Mouse (Mus musculus) neural tube, embryonic 12.5 days (tissue): ENCODE measurements around the gene 4930412O13Rik. TPM values are rescaled to one million over a fixed set of nuclear protein-coding genes. Genes with fewer than 3 reads are reported as not detected.

ENCODE experiments used
- ATAC-seq: fragments of 200-750 bp; cut with Nextera tagmentation; 2 replicates; pipeline ENCODE4 v1.8.0; 2017; ENCODE audit warnings: low read depth, mild to moderate bottlenecking, moderate TSS enrichment, moderate library complexity; ENCODE audit not compliant: low FRiP score
- H3K27ac ChIP-seq: fragments of 300-500 bp; sonication (generic); 2 replicates; pipeline ENCODE4 v1.5.1; 2016
- H3K27me3 ChIP-seq: fragments of 300-500 bp; sonication (generic); replicated peaks from 2 replicates; pipeline ENCODE4 v1.6.1; 2016; ENCODE audit warnings: mild to moderate bottlenecking
- H3K36me3 ChIP-seq: fragments of 300-500 bp; sonication (generic); 2 replicates; pipeline ENCODE4 v1.6.1; 2016; ENCODE audit warnings: mild to moderate bottlenecking
- H3K4me1 ChIP-seq: fragments of 300-500 bp; sonication (generic); 2 replicates; pipeline ENCODE4 v1.6.1; 2016
- H3K4me2 ChIP-seq: fragments of 300-500 bp; sonication (generic); replicated peaks from 2 replicates; pipeline ENCODE4 v1.6.1; 2016; ENCODE audit warnings: mild to moderate bottlenecking
- H3K4me3 ChIP-seq: fragments of 300-500 bp; sonication (generic); 2 replicates; pipeline ENCODE4 v1.5.1; 2016
- H3K9ac ChIP-seq: fragments of 300-500 bp; sonication (generic); 2 replicates; pipeline ENCODE4 v1.6.1; 2016; ENCODE audit warnings: mild to moderate bottlenecking
- H3K9me3 ChIP-seq: fragments of 300-500 bp; sonication (generic); 2 replicates; pipeline ENCODE4 v1.6.1; 2016; ENCODE audit warnings: mild to moderate bottlenecking
- WGBS: fragments of 180-500 bp; shearing (Covaris S2); methylation state at CpG from one replicate; pipeline ENCODE4 v1.1.7; 2016; 5-methylcytosine and 5-hydroxymethylcytosine counted together
- polyA plus RNA-seq: library from polyadenylated mRNA; unstranded; fragments of >200 nt; fragmentation: Nextera tagmentation; extraction: Ambion mirVana; gene quantifications from 2 replicates; pipeline ENCODE4 v1.2.1, GENCODE M21; 2016

The 4930412O13Rik gene
- polyA plus RNA-seq, 1 experiment from 2014 or later, result 0.23 TPM

DNA sequence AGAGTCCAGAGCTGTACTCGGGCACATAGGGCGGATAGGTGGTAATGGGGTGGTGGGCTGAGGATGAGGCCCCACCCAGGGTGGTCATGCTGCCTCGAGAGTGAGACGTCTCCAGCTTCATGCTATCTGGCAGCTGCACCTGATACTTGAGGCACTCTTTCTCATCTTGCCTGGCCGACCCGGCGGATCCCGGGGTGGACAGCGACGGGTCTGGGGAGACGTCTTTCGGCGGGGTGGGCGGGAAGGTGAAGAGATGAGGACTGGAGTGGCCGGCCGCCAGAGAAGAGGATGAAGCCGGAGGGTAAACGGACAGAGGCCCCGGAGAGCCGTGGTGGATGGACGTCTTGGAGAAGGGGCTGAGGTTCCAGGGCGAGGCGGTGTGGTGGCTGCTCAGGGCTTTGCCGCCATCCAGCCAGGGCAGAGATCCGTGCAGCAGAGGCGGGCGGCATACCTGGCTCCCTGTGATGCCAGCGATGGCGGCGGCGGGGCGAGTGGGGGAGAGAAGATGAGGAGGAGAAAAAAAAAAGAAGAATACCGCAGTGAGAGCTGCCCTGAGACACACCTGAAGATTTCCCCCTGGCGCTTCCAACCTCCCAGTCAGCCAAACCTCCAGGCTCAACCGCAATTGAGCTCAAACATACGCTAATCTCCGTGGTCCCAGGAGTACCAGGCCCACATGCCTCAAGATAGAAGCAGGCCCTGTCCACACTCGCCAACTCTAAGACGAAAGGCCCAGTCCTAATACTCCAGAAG is 6.4 kb upstream of the 4930412O13Rik start:
- H3K27ac ChIP-seq, result no peak overlapping the region
- no peaks in the 10 kb centered on the region for H3K36me3 ChIP-seq
- no peak overlapping the region for H3K9ac ChIP-seq
- H3K4me1 ChIP-seq, result peaks cover 12% of the 10 kb centered on the region
- no peaks in the 10 kb centered on the region for H3K9me3 ChIP-seq
- peak overlapping the region; percentile 36 for H3K4me2 ChIP-seq
- no peak for ATAC-seq
- WGBS, result 3% methylated on average over 39 of the region's 39 CpGs
- peaks cover 84% of the 10 kb centered on the region for H3K27me3 ChIP-seq
- H3K4me3 ChIP-seq, result 0 out of 2 replicates have a peak overlapping the region, but pooled peaks have one; percentile 9

DNA sequence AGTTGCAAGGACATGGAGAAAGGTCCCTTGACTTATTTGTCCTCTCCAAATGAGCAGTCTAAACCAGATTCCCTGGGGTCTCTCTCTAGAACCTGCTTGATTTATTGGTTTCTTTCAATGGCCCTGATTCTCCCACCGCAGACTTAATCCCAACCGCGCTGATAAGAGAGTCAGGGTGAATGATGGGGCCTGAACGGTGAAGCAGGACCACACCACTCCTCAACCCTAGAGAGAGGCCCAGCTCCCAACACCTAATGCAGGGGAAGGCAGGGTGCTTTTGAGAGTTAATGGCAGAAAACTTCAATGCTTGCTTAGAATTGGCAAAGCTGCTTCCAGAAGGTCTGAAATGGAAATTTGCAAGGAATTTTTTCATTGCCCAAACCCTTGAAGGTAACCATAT is 5.8 kb upstream of the 4930412O13Rik start:
- H3K9ac ChIP-seq, result no peak overlapping the region
- no peaks in the 10 kb centered on the region for H3K36me3 ChIP-seq

DNA sequence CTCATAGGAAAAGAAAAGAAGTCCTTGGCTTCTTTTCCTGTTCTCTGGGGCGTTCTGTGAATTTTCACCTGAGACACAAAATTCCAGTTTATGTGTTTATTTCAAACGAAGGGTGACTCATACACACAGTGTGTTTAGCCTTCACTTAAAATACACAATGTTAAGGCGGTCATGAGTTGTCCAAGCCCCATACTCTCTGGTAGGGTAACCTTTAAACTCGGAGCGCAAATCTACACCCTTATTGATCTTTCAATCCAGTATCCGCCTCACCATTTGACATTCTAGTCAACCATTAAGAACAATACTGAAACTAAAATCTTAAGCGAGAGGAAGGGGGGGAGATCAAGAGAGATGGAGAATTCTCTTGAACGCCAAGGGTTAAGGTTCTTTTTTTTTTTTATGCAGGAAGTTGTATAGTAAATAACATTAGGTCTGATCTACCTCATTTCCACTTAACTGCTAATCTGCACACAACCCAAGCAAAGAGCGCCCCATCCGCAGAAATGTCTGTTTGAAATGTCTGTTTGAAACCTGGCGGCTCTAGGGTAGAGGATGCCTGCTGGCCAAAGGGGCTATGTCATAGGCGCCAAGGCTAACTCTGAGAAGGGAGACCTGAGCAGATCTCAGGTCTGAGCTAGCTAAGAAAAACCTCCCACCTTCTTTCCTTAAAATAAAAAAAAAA is 5.2 kb upstream of the 4930412O13Rik start:
- H3K4me3 ChIP-seq, result no peak overlapping the region

More for the DNA sequence above, 5.8 kb upstream of the 4930412O13Rik start:
- WGBS, result 1% methylated on average over 4 of the region's 4 CpGs
- ATAC-seq, result no peak
- H3K4me3 ChIP-seq, result no peak overlapping the region
- no peak overlapping the region for H3K27ac ChIP-seq
- peaks cover 89% of the 10 kb centered on the region for H3K27me3 ChIP-seq
- H3K4me1 ChIP-seq, result peaks cover 12% of the 10 kb centered on the region
- H3K9me3 ChIP-seq, result no peaks in the 10 kb centered on the region
- 0 out of 2 replicates have a peak overlapping the region, but pooled peaks have one; percentile 36 for H3K4me2 ChIP-seq

DNA sequence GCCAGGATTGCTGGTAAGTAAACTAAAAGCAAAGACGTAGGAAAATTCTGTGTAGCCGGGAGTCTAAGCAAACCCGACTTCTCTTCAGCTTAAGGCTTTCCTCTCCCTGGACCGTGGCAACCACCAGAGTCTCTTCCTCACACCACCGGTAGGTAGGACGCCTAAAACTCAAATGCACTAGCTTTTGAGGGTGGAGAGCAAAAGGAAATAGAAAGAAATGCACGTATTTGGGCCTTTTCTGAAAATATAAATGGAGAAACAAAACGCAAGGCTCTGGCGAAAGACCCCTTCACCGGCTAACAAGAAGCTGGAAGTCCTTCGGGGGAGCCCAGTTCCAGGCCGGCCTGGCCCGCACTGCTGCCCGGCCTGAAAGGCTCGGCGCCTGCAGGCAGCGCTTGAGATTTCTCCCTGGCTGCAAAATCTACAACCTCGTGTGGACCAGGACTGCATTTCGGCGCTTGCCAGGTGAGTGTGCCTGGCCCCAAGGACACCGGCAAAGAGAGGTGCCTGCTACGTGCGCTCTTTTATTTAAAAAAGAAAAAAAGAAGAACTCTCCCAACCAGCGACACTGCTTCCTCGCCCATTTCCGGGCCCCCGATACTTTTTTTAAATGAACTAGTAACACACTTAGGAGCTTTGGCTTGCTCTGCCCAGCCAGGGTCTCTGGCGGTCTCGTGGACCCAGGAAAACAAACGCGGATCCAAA is 4.3 kb upstream of the 4930412O13Rik start:
- H3K36me3 ChIP-seq, result no peaks in the 10 kb centered on the region
- H3K27ac ChIP-seq, result no peak overlapping the region
- peaks cover 93% of the 10 kb centered on the region for H3K27me3 ChIP-seq
- no peaks in the 10 kb centered on the region for H3K9me3 ChIP-seq
- H3K4me3 ChIP-seq, result peak overlapping the region; percentile 7; the same call in 1 of the 2 replicates
- peak overlapping the region; percentile 32 for H3K4me2 ChIP-seq
- ATAC-seq, result no peak
- under 1% methylated on average over 31 of the region's 31 CpGs for WGBS
- H3K9ac ChIP-seq, result no peak overlapping the region
- H3K4me1 ChIP-seq, result peaks cover 24% of the 10 kb centered on the region

More for the DNA sequence above, 5.2 kb upstream of the 4930412O13Rik start:
- ATAC-seq, result no peak
- no peak overlapping the region for H3K9ac ChIP-seq
- H3K27ac ChIP-seq, result no peak overlapping the region
- 6% methylated on average over 12 of the region's 12 CpGs for WGBS
- H3K4me1 ChIP-seq, result peaks cover 14% of the 10 kb centered on the region
- H3K9me3 ChIP-seq, result no peaks in the 10 kb centered on the region
- no peaks in the 10 kb centered on the region for H3K36me3 ChIP-seq
- no peak overlapping the region for H3K4me2 ChIP-seq
- H3K27me3 ChIP-seq, result peaks cover 93% of the 10 kb centered on the region

DNA sequence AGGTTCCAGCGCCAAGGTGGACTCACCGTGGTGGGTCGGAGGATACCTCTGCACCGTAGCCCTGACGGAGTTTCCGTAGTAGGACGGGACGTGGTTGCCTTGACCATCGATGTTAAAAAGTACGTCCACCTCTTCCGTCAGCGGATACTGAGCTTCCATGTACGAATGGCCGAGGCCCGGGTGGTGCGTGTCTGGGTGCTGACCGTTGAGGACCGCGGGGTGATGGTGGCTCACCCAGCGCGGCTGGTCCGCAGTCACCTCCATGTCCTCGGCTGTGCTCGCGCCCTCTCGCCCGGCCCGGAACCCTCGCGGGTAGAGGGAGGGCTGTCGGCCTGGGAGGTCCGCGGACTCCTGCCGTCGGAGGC is 3.7 kb upstream of the 4930412O13Rik start:
- Histone ChIP-seq H3K4me2 (peak overlapping the region; percentile 32), H3K27me3 (peaks cover 93% of the 10 kb centered on the region), H3K4me3 (peak overlapping the region; percentile 7; the same call in 1 of the 2 replicates), H3K4me1 (peaks cover 24% of the 10 kb centered on the region), H3K27ac (no peak overlapping the region), H3K36me3 (no peaks in the 10 kb centered on the region), H3K9ac (no peak overlapping the region), H3K9me3 (no peaks in the 10 kb centered on the region)
- WGBS, result under 1% methylated on average over 35 of the region's 35 CpGs
- ATAC-seq, result no peak

DNA sequence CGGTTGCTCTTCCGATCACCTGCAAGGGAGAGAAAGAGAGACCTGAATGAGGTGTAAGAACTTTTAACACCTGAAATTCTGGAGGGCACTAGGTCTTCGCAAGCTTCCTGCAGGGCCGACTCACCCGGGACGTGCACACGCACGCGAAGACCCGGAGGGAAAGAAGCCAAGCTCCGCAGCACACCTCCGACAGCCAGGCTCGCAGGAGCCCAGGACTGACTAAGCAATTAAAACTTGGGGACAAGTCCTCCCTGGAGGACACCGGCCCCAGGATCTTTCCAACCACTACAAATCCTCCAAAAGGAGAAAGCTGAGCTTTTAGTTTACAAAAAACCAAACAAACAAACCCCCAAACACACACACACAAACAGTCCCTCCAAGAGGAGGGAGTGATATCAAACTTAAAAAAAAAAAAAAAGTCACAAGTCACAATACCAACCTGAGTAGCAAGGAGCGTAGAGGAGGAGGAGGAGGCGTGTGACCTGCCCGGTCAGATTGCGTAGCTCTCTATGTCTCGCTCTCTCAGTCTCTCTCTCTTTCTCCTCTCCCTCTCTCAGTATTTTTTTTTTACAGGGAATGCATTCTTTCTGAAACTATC is 3.0 kb upstream of the 4930412O13Rik start:
- no peaks in the 10 kb centered on the region for H3K9me3 ChIP-seq
- H3K27me3 ChIP-seq, result peaks cover 93% of the 10 kb centered on the region
- no peak overlapping the region for H3K9ac ChIP-seq
- H3K36me3 ChIP-seq, result no peaks in the 10 kb centered on the region
- H3K4me2 ChIP-seq, result peak overlapping the region; percentile 78
- no peak overlapping the region for H3K27ac ChIP-seq
- H3K4me3 ChIP-seq, result peak overlapping the region; percentile 37
- ATAC-seq, result no peak
- WGBS, result under 1% methylated on average over 19 of the region's 19 CpGs
- H3K4me1 ChIP-seq, result peaks cover 31% of the 10 kb centered on the region

DNA sequence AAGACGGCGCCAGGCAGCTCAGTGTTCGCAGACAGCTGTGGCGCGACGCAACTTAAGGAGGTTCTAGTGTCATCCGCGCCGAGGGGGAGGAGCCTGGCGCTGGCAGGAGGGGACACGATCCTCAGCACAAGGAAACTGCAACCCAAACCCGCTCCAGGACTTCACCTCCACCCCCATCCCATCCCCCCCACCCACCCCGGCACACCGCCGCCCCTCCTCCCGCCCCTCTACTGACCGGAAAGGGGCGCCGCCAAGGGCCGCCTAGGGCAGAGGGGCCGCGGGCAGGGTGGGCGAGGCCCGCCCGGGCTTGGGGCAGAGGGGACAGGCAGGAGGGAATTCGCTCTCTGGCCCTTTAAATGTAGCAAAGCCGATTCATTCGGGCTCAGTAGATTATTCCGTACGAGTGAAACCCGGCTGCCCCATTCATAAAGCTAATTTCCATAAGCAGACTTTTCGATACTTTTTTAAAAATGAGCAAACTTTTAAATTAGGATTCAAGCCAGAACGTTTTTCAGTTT is 2.4 kb upstream of the 4930412O13Rik start:
- ATAC-seq, result peak; percentile 15; the same call in 1 of the 2 replicates
- Histone ChIP-seq H3K36me3 (no peaks in the 10 kb centered on the region), H3K9me3 (no peaks in the 10 kb centered on the region), H3K4me3 (peak overlapping the region; percentile 37), H3K27ac (no peak overlapping the region), H3K27me3 (peaks cover 94% of the 10 kb centered on the region), H3K4me2 (peak overlapping the region; percentile 78), H3K9ac (no peak overlapping the region), H3K4me1 (peaks cover 32% of the 10 kb centered on the region)
- WGBS, result under 1% methylated on average over 33 of the region's 33 CpGs

DNA sequence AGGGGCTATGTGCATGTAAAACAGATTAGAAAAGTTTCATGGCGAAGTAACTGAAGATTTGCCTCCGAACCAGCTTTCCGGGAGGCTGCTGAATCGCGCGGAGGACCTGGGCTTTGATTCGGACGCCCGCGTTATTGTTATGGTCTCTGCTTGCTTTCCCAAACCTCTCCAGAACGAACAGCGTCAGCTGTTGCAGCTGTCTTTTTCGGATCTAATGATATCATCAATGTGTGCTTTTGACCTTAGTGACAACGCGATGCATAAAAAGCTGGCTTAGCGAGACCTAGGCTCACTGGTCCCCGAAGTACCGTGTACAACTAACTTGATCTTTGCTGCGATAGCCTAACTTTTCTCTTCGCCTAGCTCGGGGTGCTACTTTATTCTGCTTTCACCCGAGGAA is 2.0 kb upstream of the 4930412O13Rik start:
- WGBS, result under 1% methylated on average over 22 of the region's 22 CpGs
- Histone ChIP-seq H3K9ac (no peak overlapping the region), H3K9me3 (no peaks in the 10 kb centered on the region), H3K4me1 (peaks cover 32% of the 10 kb centered on the region), H3K4me2 (peak overlapping the region; percentile 78), H3K27ac (no peak overlapping the region), H3K36me3 (no peaks in the 10 kb centered on the region), H3K27me3 (peaks cover 93% of the 10 kb centered on the region), H3K4me3 (peak overlapping the region; percentile 37)
- peak; percentile 5 for ATAC-seq

DNA sequence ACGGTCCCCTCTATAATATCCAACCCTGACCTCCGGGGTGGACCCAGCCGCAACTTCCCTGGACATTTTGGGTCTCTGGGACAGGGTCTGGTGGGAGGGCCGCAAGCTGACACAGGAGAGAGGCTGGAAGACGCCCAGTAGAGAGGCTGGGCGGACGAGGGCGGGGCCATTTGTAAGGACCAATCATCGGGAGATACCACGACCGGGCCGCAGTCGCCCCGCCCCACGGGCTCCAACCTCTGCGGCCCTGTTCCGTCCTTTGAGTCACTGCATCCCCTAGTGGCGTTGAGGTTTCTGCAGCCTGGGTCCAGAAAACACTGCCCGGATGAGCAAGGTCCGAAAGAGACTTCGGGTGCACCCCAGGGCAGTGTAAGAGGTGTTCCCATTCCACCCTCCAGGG is 1.6 kb upstream of the 4930412O13Rik start:
- Histone ChIP-seq H3K4me2 (peak overlapping the region; percentile 78), H3K27ac (no peak overlapping the region), H3K27me3 (peaks cover 93% of the 10 kb centered on the region), H3K9ac (no peak overlapping the region), H3K4me1 (peaks cover 32% of the 10 kb centered on the region), H3K4me3 (peak overlapping the region; percentile 37), H3K36me3 (no peaks in the 10 kb centered on the region), H3K9me3 (no peaks in the 10 kb centered on the region)
- peak; percentile 94 for ATAC-seq
- under 1% methylated on average over 21 of the region's 21 CpGs for WGBS

DNA sequence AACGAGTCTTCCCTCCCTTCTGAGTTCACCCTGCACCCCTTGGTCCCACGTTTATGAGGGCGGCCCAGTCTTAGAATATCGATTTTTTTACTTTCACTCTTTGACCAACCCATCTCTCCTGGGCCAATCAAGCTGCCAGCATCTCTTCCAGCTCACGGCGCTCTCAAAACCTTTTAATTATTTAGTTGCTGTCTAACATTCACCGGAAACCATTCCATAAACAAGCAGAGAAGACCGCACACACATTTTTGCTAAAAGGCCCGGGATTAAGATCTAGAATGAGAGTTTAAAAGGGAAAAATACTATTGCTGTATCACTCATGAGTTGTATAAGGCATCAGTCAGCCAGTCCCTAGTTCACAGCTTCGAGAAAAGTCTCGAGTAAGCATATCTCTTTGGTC is 781 bp upstream of the 4930412O13Rik start:
- Histone ChIP-seq H3K27me3 (peaks cover 93% of the 10 kb centered on the region), H3K27ac (no peak overlapping the region), H3K9ac (no peak overlapping the region), H3K36me3 (no peaks in the 10 kb centered on the region), H3K4me3 (no peak overlapping the region), H3K4me1 (peaks cover 32% of the 10 kb centered on the region), H3K4me2 (0 out of 2 replicates have a peak overlapping the region, but pooled peaks have one; percentile 78), H3K9me3 (no peaks in the 10 kb centered on the region)
- no peak for ATAC-seq
- 2% methylated on average over 11 of the region's 11 CpGs for WGBS

DNA sequence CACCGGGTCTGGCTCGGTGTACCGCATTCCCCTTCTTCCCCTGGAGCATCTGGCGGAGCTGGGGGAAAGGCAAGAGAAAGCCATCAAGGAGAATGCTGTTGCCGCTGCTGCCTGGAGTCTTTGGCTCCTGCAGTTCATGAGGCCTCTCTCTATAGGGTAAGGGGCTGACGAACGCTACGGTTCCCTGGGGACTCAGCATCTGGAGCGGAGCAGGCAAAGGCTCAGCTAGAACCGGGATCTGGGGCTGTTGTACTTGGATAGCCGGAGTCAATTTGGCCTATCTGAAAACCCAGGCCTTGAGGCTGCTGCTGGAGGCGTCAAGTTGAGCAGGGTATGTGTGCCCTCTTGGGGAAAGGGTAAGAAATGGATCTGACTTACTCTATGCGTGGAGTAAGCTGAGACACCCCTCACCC is 565 bp downstream of the 4930412O13Rik start:
- H3K4me3 ChIP-seq, result peak overlapping the region; percentile 20
- peaks cover 32% of the 10 kb centered on the region for H3K4me1 ChIP-seq
- WGBS, result under 1% methylated on average over 13 of the region's 13 CpGs
- ATAC-seq, result no peak
- H3K9me3 ChIP-seq, result no peaks in the 10 kb centered on the region
- peak overlapping the region; percentile 56 for H3K4me2 ChIP-seq
- H3K9ac ChIP-seq, result 0 out of 2 replicates have a peak overlapping the region, but pooled peaks have one; percentile 21
- H3K27me3 ChIP-seq, result peaks cover 95% of the 10 kb centered on the region
- H3K36me3 ChIP-seq, result no peaks in the 10 kb centered on the region
- no peak overlapping the region for H3K27ac ChIP-seq
